Mouse (Mus musculus) frontal cortex, postnatal 14 days (tissue): Measurements from ENCODE around the gene Grk4.

Experiments
- DNase-seq, 2 experiments: peaks; one replicate each; pipeline ENCODE4 v3.0.0; 2022; ENCODE audit warnings: low spot score in 2 of 2

Gene Grk4

GRCm38 (mm10) chr5:34659686-34660590 is at the start of gene Grk4, which contains the start of gene Nop14:
Gene Grk4, plus strand, starts transcription at chr5:34660379.
Gene Nop14, minus strand, starts transcription at chr5:34660148.
- DNase-seq = peak; percentile 98 to 100

- DNase-seq = no peak
Measured at GRCm38 (mm10) chr5:34632996-34633395, 27.2 kb upstream of the Grk4 start.

- no peak for DNase-seq
Measured at GRCm38 (mm10) chr5:34633641-34634040, 26.5 kb upstream of the Grk4 start.

- no peak for DNase-seq
Measured at GRCm38 (mm10) chr5:34634746-34635400, 25.3 kb upstream of the Grk4 start.

- DNase-seq = no peak
Measured at GRCm38 (mm10) chr5:34635665-34636192, 24.4 kb upstream of the Grk4 start.

GRCm38 (mm10) chr5:34636481-34637287 is 23.5 kb upstream of the Grk4 start, which contains the start of gene Mfsd10:
Gene Mfsd10, minus strand, starts transcription at chr5:34637212.
- peak; percentile 70 to 79 for DNase-seq

GRCm38 (mm10) chr5:34637591-34638156 is 22.5 kb upstream of the Grk4 start:
- DNase-seq = no peak

- DNase-seq = no peak
Measured at GRCm38 (mm10) chr5:34641991-34642390, 18.2 kb upstream of the Grk4 start.

- DNase-seq = no peak
Measured at GRCm38 (mm10) chr5:34642932-34643331, 17.2 kb upstream of the Grk4 start.

- peak in 1 of 2 experiments; percentile 44 for DNase-seq
Measured at GRCm38 (mm10) chr5:34647581-34647980, 12.6 kb upstream of the Grk4 start.

GRCm38 (mm10) chr5:34652961-34653360 is 7.2 kb upstream of the Grk4 start:
- DNase-seq = no peak

- DNase-seq = no peak
Measured at GRCm38 (mm10) chr5:34654881-34655280, 5.3 kb upstream of the Grk4 start.

GRCm38 (mm10) chr5:34657556-34657955 is 2.6 kb upstream of the Grk4 start:
- DNase-seq = no peak

- no peak for DNase-seq
Measured at GRCm38 (mm10) chr5:34660591-34661130, 482 bp downstream of the Grk4 start.

- DNase-seq = no peak
Measured at GRCm38 (mm10) chr5:34661909-34662308, 1.7 kb downstream of the Grk4 start.

- no peak for DNase-seq
Measured at GRCm38 (mm10) chr5:34663231-34663630, 3.1 kb downstream of the Grk4 start.

GRCm38 (mm10) chr5:34669493-34669892 is 9.3 kb downstream of the Grk4 start:
- no peak for DNase-seq

- no peak for DNase-seq
Measured at GRCm38 (mm10) chr5:34670280-34670679, 10.1 kb downstream of the Grk4 start.

GRCm38 (mm10) chr5:34689868-34690267 is 29.7 kb downstream of the Grk4 start:
- no peak for DNase-seq

GRCm38 (mm10) chr5:34692782-34693181 is 32.6 kb downstream of the Grk4 start:
- DNase-seq = no peak

- DNase-seq = no peak
Measured at GRCm38 (mm10) chr5:34695521-34695920, 35.3 kb downstream of the Grk4 start.
